Mouse (Mus musculus) lung, adult 2 months (tissue): ENCODE data around the gene Galnt16.

Source experiments
- CTCF ChIP-seq: fragments of 200-500 bp; IDR thresholded peaks from 2 replicates; pipeline ENCODE4 v1.5.1; 2011; ENCODE audit warnings: mild to moderate bottlenecking, low read length, control low read depth; ENCODE audit not compliant: insufficient read depth
- POLR2A ChIP-seq: fragments of 200-500 bp; IDR thresholded peaks from 2 replicates; pipeline ENCODE4 v1.6.1; 2011; ENCODE audit warnings: low read depth, mild to moderate bottlenecking, control low read depth, low read length, borderline replicate concordance; ENCODE audit errors: extremely low read depth

GRCm38 (mm10) chr12:80615371-80616257 lies 97.5 kb downstream of the Galnt16 start:
- no peak for TF ChIP-seq CTCF
- TF ChIP-seq POLR2A, result no peak
